Mouse (Mus musculus) layer of hippocampus, postnatal 25 days (tissue): ENCODE data around the gene Pde12. TPM values are rescaled to one million over a fixed set of nuclear protein-coding genes. Genes with fewer than 3 reads are reported as not detected.
"Not testable (repeated sequence)": the region's sequence is repeated elsewhere in the genome, so short reads cannot be mapped to it uniquely, and the experiment has no call there.

Source experiments
- DNase-seq, 2 experiments: peaks; one replicate each; pipeline ENCODE4 v3.0.0; 2022; ENCODE audit warnings: mixed read lengths in 2 of 2, low spot score in 1 of 2; ENCODE audit errors: extremely low spot score in 1 of 2
- total RNA-seq, 2 experiments: library from RNA; stranded (reverse); gene quantifications; 2 replicates each; pipeline ENCODE4 v1.2.3; 2021

The Pde12 gene
- 1 to 10 TPM; 7.6 to 8.0 TPM for total RNA-seq

GRCm38 (mm10) chr14:26669292-26670073 is at the start of gene Pde12:
Pde12 (minus strand) TSS chr14:26669883.
- peak; percentile 79 to 86 for DNase-seq

GRCm38 (mm10) chr14:26705246-26705645 is 35.6 kb upstream of the Pde12 start:
- DNase-seq, result not testable (repeated sequence)

GRCm38 (mm10) chr14:26697912-26698311 is 28.2 kb upstream of the Pde12 start:
- no peak for DNase-seq

- DNase-seq, result no peak
Measured at GRCm38 (mm10) chr14:26692974-26693373, 23.3 kb upstream of the Pde12 start, which contains the start of gene Dnah12. Dnah12 (plus strand) TSS chr14:26693274.

- no peak for DNase-seq
Measured at GRCm38 (mm10) chr14:26691363-26691762, 21.7 kb upstream of the Pde12 start.

GRCm38 (mm10) chr14:26690727-26691126 is 21.0 kb upstream of the Pde12 start:
- DNase-seq, result no peak

GRCm38 (mm10) chr14:26675791-26676190 is 6.1 kb upstream of the Pde12 start:
- no peak for DNase-seq

GRCm38 (mm10) chr14:26675371-26675770 is 5.7 kb upstream of the Pde12 start:
- peak in 1 of 2 experiments; percentile 11 for DNase-seq

GRCm38 (mm10) chr14:26674476-26675169 is 4.9 kb upstream of the Pde12 start:
- DNase-seq, result not testable (repeated sequence)

- DNase-seq, result not testable (repeated sequence)
Measured at GRCm38 (mm10) chr14:26671870-26672615, 2.4 kb upstream of the Pde12 start.

GRCm38 (mm10) chr14:26670964-26671363 is 1.3 kb upstream of the Pde12 start:
- DNase-seq, result no peak

GRCm38 (mm10) chr14:26668371-26669291 is 1.1 kb downstream of the Pde12 start:
- peak; percentile 9 to 23 for DNase-seq

GRCm38 (mm10) chr14:26667991-26668370 is 1.7 kb downstream of the Pde12 start:
- DNase-seq, result no peak

- DNase-seq, result no peak
Measured at GRCm38 (mm10) chr14:26663851-26664250, 5.8 kb downstream of the Pde12 start.

- no peak for DNase-seq
Measured at GRCm38 (mm10) chr14:26662488-26662887, 7.2 kb downstream of the Pde12 start.

GRCm38 (mm10) chr14:26662016-26662415 is 7.7 kb downstream of the Pde12 start:
- no peak for DNase-seq

- no peak for DNase-seq
Measured at GRCm38 (mm10) chr14:26660233-26660632, 9.4 kb downstream of the Pde12 start.

- no peak for DNase-seq
Measured at GRCm38 (mm10) chr14:26658178-26658577, 11.5 kb downstream of the Pde12 start.

- DNase-seq, result no peak
Measured at GRCm38 (mm10) chr14:26651901-26652300, 17.8 kb downstream of the Pde12 start.

GRCm38 (mm10) chr14:26647811-26648210 is 21.9 kb downstream of the Pde12 start:
- DNase-seq, result no peak
